ENCODE assay signal across 8 mouse cellular contexts in genomic region chr7:6784340-6785073, GRCm38 (mm10). TPM values are rescaled to one million over a fixed set of nuclear protein-coding genes. Genes with fewer than 3 reads are reported as not detected.
DNase-seq lines count a peak whose midpoint lies in the region; ATAC-seq and TF ChIP-seq lines count a peak whose summit lies in the region.
"Had no signal": no experiment of that assay in that cellular context is flagged by ENCODE, and none has a peak within 500 bp of the region (broad histone marks: within the 10 kb centered on the region; RNA-seq: fewer than 3 reads in every experiment).

No protein-coding gene starts in this region.

- H3K9me3 ChIP-seq in midbrain, embryonic 10.5 days (replicated peaks) = no peaks in the 10 kb centered on the region
- no peaks in the 10 kb centered on the region for H3K9me3 ChIP-seq in midbrain, postnatal 0 days (ENCODE audit: low read length)
- H3K9me3 ChIP-seq in limb, embryonic 14.5 days (ENCODE audit: control insufficient read depth, low read length) = no peaks in the 10 kb centered on the region

- WGBS in midbrain, embryonic 10.5 days = 28% methylated on average over 8 of the region's 8 CpGs
- 24% methylated on average over 8 of the region's 8 CpGs for WGBS in midbrain, postnatal 0 days
- 8% methylated on average over 8 of the region's 8 CpGs for WGBS in limb, embryonic 14.5 days

- H3K27me3 ChIP-seq in midbrain, embryonic 10.5 days (ENCODE audit: low read depth, poor library complexity, severe bottlenecking) = peaks cover 22% of the 10 kb centered on the region
- no peaks in the 10 kb centered on the region for H3K27me3 ChIP-seq in midbrain, postnatal 0 days (ENCODE audit: insufficient read depth, low read length)
- H3K27me3 ChIP-seq in limb, embryonic 14.5 days (ENCODE audit: control insufficient read depth, insufficient read depth, low read length) = no peaks in the 10 kb centered on the region

- no peak overlapping the region for H3K4me2 ChIP-seq in midbrain, postnatal 0 days (ENCODE audit: low read depth, low read length, poor library complexity, severe bottlenecking)
- no peak overlapping the region for H3K4me2 ChIP-seq in limb, embryonic 14.5 days (replicated peaks; ENCODE audit: low read depth, low read length, severe bottlenecking)

- no peaks in the 10 kb centered on the region for H3K36me3 ChIP-seq in midbrain, embryonic 10.5 days
- H3K36me3 ChIP-seq in midbrain, postnatal 0 days (ENCODE audit: insufficient read depth, low read length) = no peaks in the 10 kb centered on the region
- H3K36me3 ChIP-seq in limb, embryonic 14.5 days (ENCODE audit: control insufficient read depth, insufficient read depth, low read length) = no peaks in the 10 kb centered on the region

- H3K27ac ChIP-seq in midbrain, embryonic 10.5 days (replicated peaks) = peak overlapping the region; percentile 52
- H3K27ac ChIP-seq in midbrain, postnatal 0 days (ENCODE audit: low read depth, low read length) = no peak overlapping the region; the same call in 1 of the 2 replicates
- H3K27ac ChIP-seq in limb, embryonic 14.5 days (replicated peaks; ENCODE audit: low read depth, low read length) = peak overlapping the region; percentile 81
- no peak overlapping the region for H3K27ac ChIP-seq in gastrocnemius, adult 2 months

- peaks cover 22% of the 10 kb centered on the region for H3K4me1 ChIP-seq in midbrain, embryonic 10.5 days
- no peaks in the 10 kb centered on the region for H3K4me1 ChIP-seq in midbrain, postnatal 0 days (ENCODE audit: insufficient read depth, low read length)
- H3K4me1 ChIP-seq in limb, embryonic 14.5 days (ENCODE audit: control insufficient read depth, insufficient read depth, low read length) = peaks cover 36% of the 10 kb centered on the region

- no peak overlapping the region for H3K9ac ChIP-seq in midbrain, postnatal 0 days (replicated peaks; ENCODE audit: low read length, poor library complexity, severe bottlenecking)
- H3K9ac ChIP-seq in limb, embryonic 14.5 days (ENCODE audit: low read depth, low read length, severe bottlenecking) = no peak overlapping the region

- intact Hi-C loops in left cerebral cortex, postnatal 14 days (cut with DNase I) = no loop called here
- intact Hi-C loops in gastrocnemius, adult 2 months (cut with DNase I) = no loop called here

- TF ChIP-seq POLR2A in limb, embryonic 14.5 days (IDR thresholded peaks at IDR 0.05; ENCODE audit: borderline replicate concordance, extremely low read depth, insufficient read depth, insufficient read length) = no peak

- ATAC-seq in midbrain, postnatal 0 days (ENCODE audit: low FRiP score) = no peak; the same call in 1 of the 2 replicates
- ATAC-seq in limb, embryonic 14.5 days (ENCODE audit: low FRiP score, low read depth) = peak; percentile 59

- TF ChIP-seq CTCF in midbrain, postnatal 0 days (IDR thresholded peaks at IDR 0.05) = no peak
- TF ChIP-seq CTCF in gastrocnemius, adult 2 months (IDR thresholded peaks at IDR 0.05) = no peak

- peak; percentile 27 for DNase-seq in midbrain, embryonic 10.5 days (ENCODE audit: low spot score)
- DNase-seq in midbrain, postnatal 0 days (ENCODE audit: low spot score) = no peak
- peak; percentile 69 for DNase-seq in forelimb bud, embryonic 11.5 days (ENCODE audit: low read depth, low spot score)
- DNase-seq in limb, embryonic 14.5 days (ENCODE audit: low spot score) = peak; percentile 79
- DNase-seq in left cerebral cortex, postnatal 14 days (ENCODE audit: low spot score in 2 of 2) = no peak
- no peak for DNase-seq in gastrocnemius, postnatal 25 days
- no peak for DNase-seq in gastrocnemius, adult 2 months
- DNase-seq: lung, postnatal 4 days had no signal

- no peak overlapping the region for H3K4me3 ChIP-seq in midbrain, embryonic 10.5 days
- H3K4me3 ChIP-seq in midbrain, postnatal 0 days (ENCODE audit: low read depth, low read length) = no peak overlapping the region
- H3K4me3 ChIP-seq in limb, embryonic 14.5 days (replicated peaks; ENCODE audit: low read length) = no peak overlapping the region
- no peak overlapping the region for H3K4me3 ChIP-seq in gastrocnemius, adult 2 months

RNA-seq across cellular contexts. Expression of gene Usp29, which starts 54.1 kb away (rescaled TPM):
- 7.7 and 10.8 TPM in 2 replicates for polyA plus RNA-seq in midbrain, embryonic 10.5 days (2016; fragmentation: Nextera tagmentation; extraction: Ambion mirVana)
- 101 and 117 TPM in 2 replicates for total RNA-seq in midbrain, postnatal 0 days (2014; rRNA removed)
- 33.2 and 43.3 TPM in 2 replicates for polyA plus RNA-seq in midbrain, postnatal 0 days (2015; fragmentation: Nextera tagmentation; extraction: Ambion mirVana)
- 20.7 and 27.2 TPM in 2 replicates for polyA plus RNA-seq in limb, embryonic 14.5 days (2012; rRNA removed)
- 10.7 and 11.9 TPM in 2 replicates for polyA plus RNA-seq in limb, embryonic 14.5 days (2014; fragmentation: Nextera tagmentation; extraction: Ambion mirVana)
- 10 to 100 TPM; 40.0 to 44.0 TPM for total RNA-seq in left cerebral cortex, postnatal 14 days (2021)
- 1 to 10 TPM in 1 of 2 experiments, under 1 TPM in 1; 0.56 to 1.5 TPM for total RNA-seq in gastrocnemius, postnatal 25 days (2021)
- total RNA-seq in gastrocnemius, adult 2 months (2021) = under 1 TPM; 0.05 to 0.14 TPM

RNA-seq across cellular contexts. Expression of gene Peg3, which starts 54.3 kb away (rescaled TPM):
- polyA plus RNA-seq in midbrain, embryonic 10.5 days (2016; fragmentation: Nextera tagmentation; extraction: Ambion mirVana) = 86.6 and 95.0 TPM in 2 replicates
- total RNA-seq in midbrain, postnatal 0 days (2014; rRNA removed) = 150 and 171 TPM in 2 replicates
- 74.5 and 92.9 TPM in 2 replicates for polyA plus RNA-seq in midbrain, postnatal 0 days (2015; fragmentation: Nextera tagmentation; extraction: Ambion mirVana)
- polyA plus RNA-seq in limb, embryonic 14.5 days (2012; rRNA removed) = 160 and 178 TPM in 2 replicates
- 244 and 268 TPM in 2 replicates for polyA plus RNA-seq in limb, embryonic 14.5 days (2014; fragmentation: Nextera tagmentation; extraction: Ambion mirVana)
- total RNA-seq in left cerebral cortex, postnatal 14 days (2021) = 100 to 1,000 TPM; 185 to 197 TPM
- 10 to 100 TPM; 22.2 to 34.2 TPM for total RNA-seq in gastrocnemius, postnatal 25 days (2021)
- total RNA-seq in gastrocnemius, adult 2 months (2021) = 1 to 10 TPM; 5.3 to 8.0 TPM

Comparison
In these comparisons a context has a peak if more than half of its experiments do, and no peak if none do; other contexts are left out.
1. DNase-seq: peak in midbrain, embryonic 10.5 days (single experiment), forelimb bud, embryonic 11.5 days (single experiment) and limb, embryonic 14.5 days (single experiment); none in midbrain, postnatal 0 days (single experiment), left cerebral cortex, postnatal 14 days (0 of 2), gastrocnemius, postnatal 25 days (single experiment) and gastrocnemius, adult 2 months (single experiment).
2. H3K27ac ChIP-seq: peak in midbrain, embryonic 10.5 days (single experiment) and limb, embryonic 14.5 days (single experiment); none in midbrain, postnatal 0 days (single experiment) and gastrocnemius, adult 2 months (single experiment).
3. RNA of gene Usp29, which starts 54.1 kb away (total RNA-seq): 101 to 117 TPM in midbrain, postnatal 0 days and 40.0 to 44.0 TPM in left cerebral cortex, postnatal 14 days; 0.56 to 1.5 TPM in gastrocnemius, postnatal 25 days and 0.05 to 0.14 TPM in gastrocnemius, adult 2 months; every median in the first group is over 10 times any median in the second.